Mouse (Mus musculus): ENCODE measurements at regions not wholly inside any gene's neighbourhood (a gene's known extent, or its start where the extent isn't known, plus 50 kb on each side); places are given as distances from the start of the nearest gene placed in this dataset.

- TF ChIP-seq GATA2 (IDR thresholded peaks at IDR 0.05; ENCODE audit: borderline replicate concordance, low read depth, low read length): no peak
- H3K4me3 ChIP-seq (ENCODE audit: low read depth, low read length): no peak overlapping the region
- ATAC-seq (ENCODE audit: extremely low read depth, insufficient number of reproducible peaks, low FRiP score, poor library complexity, severe bottlenecking) (no peak), DNase-seq (ENCODE audit: low spot score) (no peak)
- no peaks in the 10 kb centered on the region for H3K4me1 ChIP-seq (ENCODE audit: insufficient read depth, low read depth, low read length)
- no peaks in the 10 kb centered on the region for H3K36me3 ChIP-seq (replicated peaks)
- no peaks in the 10 kb centered on the region for H3K27me3 ChIP-seq (ENCODE audit: insufficient read depth, low read length)
- peaks cover 27% of the 10 kb centered on the region for H3K9me3 ChIP-seq (replicated peaks)
These were observed 216.1 kb upstream of the Nlrp1b start for GRCm38 (mm10) chr11:71446641-71447040.

- H3K27me3 ChIP-seq (ENCODE audit: insufficient read depth, low read length): no peaks in the 10 kb centered on the region
- H3K4me1 ChIP-seq (ENCODE audit: insufficient read depth, low read depth, low read length): no peaks in the 10 kb centered on the region
- no peak overlapping the region for H3K4me3 ChIP-seq (ENCODE audit: low read depth, low read length)
- TF ChIP-seq CTCF (IDR thresholded peaks at IDR 0.05; ENCODE audit: low read depth, low read length) (no peak), GATA2 (IDR thresholded peaks at IDR 0.05; ENCODE audit: borderline replicate concordance, low read depth, low read length) (no peak), TAL1 (conservative IDR thresholded peaks at IDR 0.05; ENCODE audit: low read depth, low read length) (no peak), POLR2AphosphoS5 (IDR thresholded peaks at IDR 0.05; ENCODE audit: insufficient replicate concordance, low read depth, low read length) (no peak), GATA1 (IDR thresholded peaks at IDR 0.05; ENCODE audit: borderline replicate concordance, low read length) (no peak)
- ATAC-seq (ENCODE audit: extremely low read depth, insufficient number of reproducible peaks, low FRiP score, poor library complexity, severe bottlenecking) (no peak), DNase-seq (ENCODE audit: low spot score) (no peak)
- peaks cover 27% of the 10 kb centered on the region for H3K9me3 ChIP-seq (replicated peaks)
- no peaks in the 10 kb centered on the region for H3K36me3 ChIP-seq (replicated peaks)
These were observed 217.6 kb upstream of the Nlrp1b start for GRCm38 (mm10) chr11:71447841-71448745.

GRCm38 (mm10) chr11:71480094-71480493, 249.6 kb upstream of the Nlrp1b start:
- no peaks in the 10 kb centered on the region for H3K4me1 ChIP-seq (ENCODE audit: insufficient read depth, low read depth, low read length)
- H3K36me3 ChIP-seq (replicated peaks): no peaks in the 10 kb centered on the region
- ATAC-seq (ENCODE audit: extremely low read depth, insufficient number of reproducible peaks, low FRiP score, poor library complexity, severe bottlenecking) (no peak), DNase-seq (ENCODE audit: low spot score) (no peak)
- H3K9me3 ChIP-seq (replicated peaks): peaks cover 64% of the 10 kb centered on the region
- no peaks in the 10 kb centered on the region for H3K27me3 ChIP-seq (ENCODE audit: insufficient read depth, low read length)
- TF ChIP-seq CTCF (IDR thresholded peaks at IDR 0.05; ENCODE audit: low read depth, low read length) (no peak), GATA1 (IDR thresholded peaks at IDR 0.05; ENCODE audit: borderline replicate concordance, low read length) (no peak), GATA2 (IDR thresholded peaks at IDR 0.05; ENCODE audit: borderline replicate concordance, low read depth, low read length) (no peak), TAL1 (conservative IDR thresholded peaks at IDR 0.05; ENCODE audit: low read depth, low read length) (no peak), POLR2AphosphoS5 (IDR thresholded peaks at IDR 0.05; ENCODE audit: insufficient replicate concordance, low read depth, low read length) (no peak)
- no peak overlapping the region for H3K4me3 ChIP-seq (ENCODE audit: low read depth, low read length)

GRCm38 (mm10) chr11:71497863-71498262, 251.9 kb upstream of the Wscd1 start:
- Histone ChIP-seq H3K27me3 (ENCODE audit: insufficient read depth, low read length) (no peaks in the 10 kb centered on the region), H3K9me3 (replicated peaks) (peaks cover 73% of the 10 kb centered on the region), H3K36me3 (replicated peaks) (no peaks in the 10 kb centered on the region), H3K4me3 (ENCODE audit: low read depth, low read length) (no peak overlapping the region), H3K4me1 (ENCODE audit: insufficient read depth, low read depth, low read length) (no peaks in the 10 kb centered on the region)
- TF ChIP-seq GATA2 (IDR thresholded peaks at IDR 0.05; ENCODE audit: borderline replicate concordance, low read depth, low read length) (no peak), POLR2AphosphoS5 (IDR thresholded peaks at IDR 0.05; ENCODE audit: insufficient replicate concordance, low read depth, low read length) (no peak), TAL1 (conservative IDR thresholded peaks at IDR 0.05; ENCODE audit: low read depth, low read length) (no peak), CTCF (IDR thresholded peaks at IDR 0.05; ENCODE audit: low read depth, low read length) (no peak), GATA1 (IDR thresholded peaks at IDR 0.05; ENCODE audit: borderline replicate concordance, low read length) (no peak)
- ATAC-seq (ENCODE audit: extremely low read depth, insufficient number of reproducible peaks, low FRiP score, poor library complexity, severe bottlenecking) (no peak), DNase-seq (ENCODE audit: low spot score) (no peak)

GRCm38 (mm10) chr11:71498299-71498698, 251.4 kb upstream of the Wscd1 start:
- TF ChIP-seq POLR2AphosphoS5 (IDR thresholded peaks at IDR 0.05; ENCODE audit: insufficient replicate concordance, low read depth, low read length) (no peak), GATA2 (IDR thresholded peaks at IDR 0.05; ENCODE audit: borderline replicate concordance, low read depth, low read length) (no peak), TAL1 (conservative IDR thresholded peaks at IDR 0.05; ENCODE audit: low read depth, low read length) (no peak), GATA1 (IDR thresholded peaks at IDR 0.05; ENCODE audit: borderline replicate concordance, low read length) (no peak), CTCF (IDR thresholded peaks at IDR 0.05; ENCODE audit: low read depth, low read length) (no peak)
- ATAC-seq (ENCODE audit: extremely low read depth, insufficient number of reproducible peaks, low FRiP score, poor library complexity, severe bottlenecking) (no peak), DNase-seq (ENCODE audit: low spot score) (no peak)
- H3K9me3 ChIP-seq (replicated peaks): peaks cover 70% of the 10 kb centered on the region
- no peaks in the 10 kb centered on the region for H3K36me3 ChIP-seq (replicated peaks)
- no peak overlapping the region for H3K4me3 ChIP-seq (ENCODE audit: low read depth, low read length)
- no peaks in the 10 kb centered on the region for H3K4me1 ChIP-seq (ENCODE audit: insufficient read depth, low read depth, low read length)
- H3K27me3 ChIP-seq (ENCODE audit: insufficient read depth, low read length): no peaks in the 10 kb centered on the region

- TF ChIP-seq TAL1 (conservative IDR thresholded peaks at IDR 0.05; ENCODE audit: low read depth, low read length): no peak
- TF ChIP-seq GATA1 (IDR thresholded peaks at IDR 0.05; ENCODE audit: borderline replicate concordance, low read length): no peak
- TF ChIP-seq GATA2 (IDR thresholded peaks at IDR 0.05; ENCODE audit: borderline replicate concordance, low read depth, low read length): no peak
- TF ChIP-seq CTCF (IDR thresholded peaks at IDR 0.05; ENCODE audit: low read depth, low read length): no peak
- TF ChIP-seq POLR2AphosphoS5 (IDR thresholded peaks at IDR 0.05; ENCODE audit: insufficient replicate concordance, low read depth, low read length): no peak
- H3K4me3 ChIP-seq (ENCODE audit: low read depth, low read length): no peak overlapping the region
- no peaks in the 10 kb centered on the region for H3K36me3 ChIP-seq (replicated peaks)
- H3K4me1 ChIP-seq (ENCODE audit: insufficient read depth, low read depth, low read length): no peaks in the 10 kb centered on the region
- ATAC-seq (ENCODE audit: extremely low read depth, insufficient number of reproducible peaks, low FRiP score, poor library complexity, severe bottlenecking) (no peak), DNase-seq (ENCODE audit: low spot score) (no peak)
- H3K9me3 ChIP-seq (replicated peaks): peaks cover 61% of the 10 kb centered on the region
- H3K27me3 ChIP-seq (ENCODE audit: insufficient read depth, low read length): no peaks in the 10 kb centered on the region
These were observed 247.6 kb upstream of the Wscd1 start for GRCm38 (mm10) chr11:71502156-71502555.
